Mouse (Mus musculus): ENCODE results near the gene Svs1.

GRCm38 (mm10) chr6:49009161-49009555 is 22.5 kb downstream of the Svs1 start:
- TF ChIP-seq CTCF (IDR thresholded peaks at IDR 0.05; ENCODE audit: low read depth) (no peak), EP300 (IDR thresholded peaks at IDR 0.05; ENCODE audit: low read depth) (no peak)

All from heart, postnatal 0 days (tissue).